Mouse (Mus musculus) hindbrain, embryonic 11.5 days (tissue): Measurements from ENCODE around the gene Arhgap17. TPM values are rescaled to one million over a fixed set of nuclear protein-coding genes. Genes with fewer than 3 reads are reported as not detected.

Experiments used
- ATAC-seq: fragments of 200-750 bp; cut with Nextera tagmentation; 2 replicates; pipeline ENCODE4 v1.8.0; 2017; ENCODE audit warnings: mild to moderate bottlenecking, moderate TSS enrichment, moderate library complexity; ENCODE audit not compliant: low FRiP score
- DNase-seq: peaks from one replicate; pipeline ENCODE4 v3.0.0-alpha.2; 2015; ENCODE audit warnings: low spot score
- H3K27ac ChIP-seq: fragments of 300-500 bp; sonication (generic); 2 replicates; pipeline ENCODE4 v1.5.1; 2014; ENCODE audit warnings: mild to moderate bottlenecking, low read depth, low read length
- H3K27me3 ChIP-seq: fragments of 300-500 bp; sonication (generic); 2 replicates; pipeline ENCODE4 v1.6.1; 2014; ENCODE audit warnings: mild to moderate bottlenecking, low read length, moderate library complexity, mixed read lengths; ENCODE audit not compliant: control insufficient read depth, insufficient read depth
- H3K36me3 ChIP-seq: fragments of 300-500 bp; sonication (generic); 2 replicates; pipeline ENCODE4 v1.6.1; 2014; ENCODE audit warnings: mild to moderate bottlenecking, low read length, moderate library complexity, mixed read lengths; ENCODE audit not compliant: control insufficient read depth, insufficient read depth
- H3K4me1 ChIP-seq: fragments of 300-500 bp; sonication (generic); replicated peaks from 2 replicates; pipeline ENCODE4 v1.6.1; 2014; ENCODE audit warnings: low read length, mixed read lengths; ENCODE audit not compliant: control insufficient read depth, insufficient read depth
- H3K4me2 ChIP-seq: fragments of 300-500 bp; sonication (generic); replicated peaks from 2 replicates; pipeline ENCODE4 v1.6.1; 2014; ENCODE audit warnings: mild to moderate bottlenecking, low read depth, low read length
- H3K4me3 ChIP-seq: fragments of 300-500 bp; sonication (generic); 2 replicates; pipeline ENCODE4 v1.5.1; 2014; ENCODE audit warnings: low read depth, low read length
- H3K9ac ChIP-seq: fragments of 300-500 bp; sonication (generic); 2 replicates; pipeline ENCODE4 v1.6.1; 2014; ENCODE audit warnings: low read depth, low read length
- H3K9me3 ChIP-seq: fragments of 300-500 bp; sonication (generic); 2 replicates; pipeline ENCODE4 v1.6.1; 2016; ENCODE audit warnings: low read length; ENCODE audit not compliant: control insufficient read depth
- WGBS: fragments of 180-500 bp; shearing (Covaris S2); extraction: QIAGEN DNeasy Blood & Tissue Kit; methylation state at CpG from one replicate; pipeline ENCODE4 v1.1.7; 2014; 5-methylcytosine and 5-hydroxymethylcytosine counted together
- polyA plus RNA-seq: library from polyadenylated mRNA; unstranded; fragments of >200 nt; fragmentation: Nextera tagmentation; extraction: Ambion mirVana; gene quantifications from 2 replicates; pipeline ENCODE4 v1.2.1, GENCODE M21; 2014

Gene Arhgap17
- polyA plus RNA-seq, 1 experiment from 2014 or later: 23.6 TPM

DNA sequence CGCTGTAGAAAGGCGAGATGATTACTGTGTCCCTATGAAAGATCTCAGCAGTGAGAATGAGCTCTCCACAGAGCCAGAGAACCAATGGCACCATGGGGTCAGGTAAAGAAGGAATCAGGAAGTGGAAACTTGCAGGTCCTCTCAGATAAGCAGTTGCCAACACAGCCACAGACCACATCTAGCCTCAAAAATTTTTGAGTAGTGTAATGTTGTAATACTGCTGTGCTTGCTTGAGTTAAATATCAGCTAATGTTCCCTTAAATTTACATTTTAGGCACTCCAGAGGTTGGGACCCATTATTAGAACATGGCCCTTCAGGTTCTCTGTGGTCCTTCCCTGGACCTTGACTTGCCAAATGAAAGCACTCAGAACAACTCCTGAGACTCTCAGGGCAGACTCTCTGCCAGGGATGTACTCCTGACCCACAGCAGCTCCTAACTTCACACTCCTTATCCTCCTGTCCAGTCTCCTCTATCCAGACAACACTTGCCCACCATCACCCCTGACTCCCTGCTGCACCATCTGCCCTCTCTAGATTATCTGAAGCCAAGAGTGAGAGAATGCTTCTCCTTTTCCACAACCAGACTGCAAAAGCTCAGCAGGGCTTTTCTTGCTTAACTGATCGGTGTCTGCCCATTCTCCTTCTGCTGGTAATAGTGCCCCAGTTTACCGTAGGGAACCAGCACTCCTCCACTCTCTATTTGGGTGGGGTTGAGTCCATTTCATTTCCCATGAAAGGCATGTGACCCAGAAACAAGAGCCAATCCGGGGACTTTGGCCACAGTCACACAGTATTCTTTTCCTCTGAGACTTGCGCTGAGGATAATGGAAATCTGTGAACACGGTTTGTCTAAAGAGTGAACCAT, 3.6 kb downstream of the Arhgap17 start:
- H3K4me3 ChIP-seq: no peak overlapping the region
- H3K9ac ChIP-seq: no peak overlapping the region
- 88% methylated on average over 7 of the region's 7 CpGs for WGBS
- DNase-seq (no peak), ATAC-seq (no peak)
- H3K36me3 ChIP-seq: no peaks in the 10 kb centered on the region
- H3K9me3 ChIP-seq: no peaks in the 10 kb centered on the region
- H3K4me1 ChIP-seq: peaks cover 9% of the 10 kb centered on the region
- H3K27ac ChIP-seq: no peak overlapping the region
- H3K27me3 ChIP-seq: no peaks in the 10 kb centered on the region
- no peak overlapping the region for H3K4me2 ChIP-seq

DNA sequence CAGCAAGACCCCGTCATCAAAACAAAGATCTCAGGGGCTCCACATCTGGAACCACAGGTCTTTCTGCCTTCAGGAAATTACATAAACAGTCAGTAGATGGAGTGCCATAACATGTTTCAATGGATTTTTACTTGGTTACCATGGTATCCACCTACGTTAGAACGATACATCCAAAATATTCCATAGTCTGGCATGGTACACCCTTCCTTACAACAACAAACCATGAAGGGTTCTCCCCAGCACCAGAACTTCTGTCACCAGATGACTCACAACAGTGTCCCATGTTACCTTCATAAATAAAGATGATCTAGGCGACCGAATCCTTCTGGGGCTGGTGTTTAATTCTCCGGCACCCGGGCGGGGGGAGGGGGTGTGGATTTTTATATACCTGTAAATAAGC, 5.7 kb downstream of the Arhgap17 start:
- Histone ChIP-seq H3K9me3 (no peaks in the 10 kb centered on the region), H3K27me3 (no peaks in the 10 kb centered on the region), H3K4me1 (peaks cover 7% of the 10 kb centered on the region), H3K4me2 (no peak overlapping the region), H3K9ac (no peak overlapping the region), H3K36me3 (no peaks in the 10 kb centered on the region), H3K4me3 (no peak overlapping the region), H3K27ac (no peak overlapping the region)
- 94% methylated on average over 8 of the region's 8 CpGs for WGBS
- no peak for DNase-seq
- ATAC-seq: no peak

DNA sequence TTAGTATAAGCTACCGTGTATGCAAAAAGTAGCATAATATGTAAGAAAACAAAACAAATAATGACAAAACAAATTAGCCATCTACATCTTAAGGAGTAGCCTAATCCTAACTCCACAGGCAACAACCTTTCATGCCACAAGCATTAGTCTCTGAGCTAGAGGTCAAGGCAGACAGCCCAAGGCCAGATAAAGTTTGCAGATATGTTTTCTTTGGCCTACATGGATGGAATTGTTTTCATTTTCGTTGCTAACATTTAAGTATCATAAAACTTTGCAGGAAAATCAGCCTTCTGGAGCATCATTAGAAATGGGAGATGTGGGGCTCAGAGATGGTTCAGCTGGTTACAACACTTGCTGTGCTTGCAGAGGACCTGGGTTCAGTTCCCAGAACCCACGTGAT, 6.9 kb downstream of the Arhgap17 start:
- WGBS: 93% methylated on average over 3 of the region's 3 CpGs
- Histone ChIP-seq H3K4me3 (no peak overlapping the region), H3K27me3 (no peaks in the 10 kb centered on the region), H3K9ac (no peak overlapping the region), H3K4me2 (no peak overlapping the region), H3K36me3 (no peaks in the 10 kb centered on the region), H3K4me1 (peaks cover under 1% of the 10 kb centered on the region), H3K9me3 (no peaks in the 10 kb centered on the region), H3K27ac (no peak overlapping the region)
- no peak for DNase-seq
- no peak for ATAC-seq

DNA sequence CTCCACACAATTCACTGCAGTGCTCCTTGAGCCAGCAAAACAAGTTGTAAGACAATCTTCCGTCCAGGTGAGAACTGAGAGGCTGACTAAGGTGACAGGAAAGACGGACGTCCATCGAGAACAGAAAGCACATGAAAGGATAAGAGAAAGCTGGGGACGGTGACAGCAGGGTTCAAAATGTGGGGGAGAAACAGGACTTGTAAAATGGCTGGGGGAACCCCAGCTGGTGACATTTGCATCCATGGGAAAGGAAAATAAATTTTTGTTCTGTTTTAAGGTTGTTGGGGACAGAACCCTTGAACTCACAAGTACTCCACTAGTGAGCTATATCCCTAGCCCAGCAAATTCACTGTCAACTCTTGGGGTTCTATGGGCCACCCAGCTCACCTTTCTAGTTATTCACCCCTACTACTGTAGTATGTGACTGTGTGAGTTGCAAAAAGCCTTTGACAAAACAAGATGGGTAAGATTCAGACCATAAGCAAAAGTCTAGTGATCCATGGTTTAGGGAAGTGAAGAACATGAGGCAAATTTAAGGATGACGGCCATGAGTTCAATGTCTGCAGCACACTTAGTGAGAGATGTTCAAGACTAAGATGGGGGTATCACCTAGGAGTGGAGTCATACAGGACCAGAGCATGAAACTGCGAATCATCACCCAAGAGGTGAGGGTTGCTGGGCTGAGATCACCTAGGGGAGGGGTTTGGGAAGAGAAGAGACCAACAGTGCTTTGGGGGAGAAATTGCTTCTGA, 8.3 kb downstream of the Arhgap17 start:
- H3K27me3 ChIP-seq: no peaks in the 10 kb centered on the region
- no peaks in the 10 kb centered on the region for H3K4me1 ChIP-seq
- H3K4me3 ChIP-seq: no peak overlapping the region
- no peak overlapping the region for H3K9ac ChIP-seq
- H3K4me2 ChIP-seq: no peak overlapping the region
- 91% methylated on average over 7 of the region's 7 CpGs for WGBS
- H3K36me3 ChIP-seq: no peaks in the 10 kb centered on the region
- ATAC-seq: no peak
- no peak for DNase-seq
- no peak overlapping the region for H3K27ac ChIP-seq
- no peaks in the 10 kb centered on the region for H3K9me3 ChIP-seq

DNA sequence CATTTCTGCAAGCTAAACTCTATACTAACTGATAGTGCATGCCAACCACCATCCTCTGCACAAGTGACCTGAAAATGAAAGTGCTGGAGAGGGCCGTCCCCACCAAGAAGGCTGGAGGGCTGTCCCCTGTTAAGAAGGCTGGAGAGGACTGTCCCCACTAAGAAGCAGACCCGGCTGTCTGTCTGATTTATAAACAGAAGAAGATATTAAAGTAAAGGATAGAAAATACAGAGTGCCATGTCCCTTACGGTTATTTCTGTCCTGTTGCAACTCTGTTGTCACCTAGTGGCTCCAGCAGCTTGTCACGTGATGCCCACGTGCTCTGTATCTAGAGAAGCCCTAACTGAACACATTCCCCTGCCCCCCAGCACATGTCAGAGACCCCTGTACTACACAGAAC, 9.5 kb downstream of the Arhgap17 start:
- H3K27ac ChIP-seq: no peak overlapping the region
- H3K4me3 ChIP-seq: no peak overlapping the region
- WGBS: 88% methylated on average over 5 of the region's 5 CpGs
- no peak overlapping the region for H3K9ac ChIP-seq
- H3K4me2 ChIP-seq: no peak overlapping the region
- ATAC-seq: no peak
- no peaks in the 10 kb centered on the region for H3K27me3 ChIP-seq
- no peaks in the 10 kb centered on the region for H3K36me3 ChIP-seq
- no peaks in the 10 kb centered on the region for H3K4me1 ChIP-seq
- H3K9me3 ChIP-seq: no peaks in the 10 kb centered on the region
- DNase-seq: no peak

DNA sequence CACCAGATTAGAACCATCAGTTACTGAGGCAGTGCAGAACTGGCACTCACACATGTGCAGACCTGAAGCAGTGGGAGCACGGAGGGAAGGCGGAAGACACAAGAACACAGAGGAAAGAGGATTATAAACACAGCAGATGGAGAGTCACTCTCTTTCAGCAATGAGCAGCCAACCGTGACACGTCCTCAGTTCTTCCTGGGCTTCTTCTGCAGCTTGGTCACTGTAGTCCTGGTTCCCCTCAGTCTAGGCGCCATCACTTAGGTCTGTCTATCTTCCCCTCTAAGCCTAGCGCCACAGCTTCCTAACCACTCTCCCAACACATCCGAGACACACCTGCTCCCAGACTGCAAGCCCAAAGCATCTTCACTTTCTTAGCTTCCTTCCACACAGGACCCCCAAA, 10.6 kb downstream of the Arhgap17 start:
- Histone ChIP-seq H3K36me3 (no peaks in the 10 kb centered on the region), H3K27ac (no peak overlapping the region), H3K4me2 (no peak overlapping the region), H3K4me3 (no peak overlapping the region), H3K27me3 (no peaks in the 10 kb centered on the region), H3K9me3 (no peaks in the 10 kb centered on the region), H3K9ac (no peak overlapping the region), H3K4me1 (no peaks in the 10 kb centered on the region)
- ATAC-seq (no peak), DNase-seq (no peak)
- 82% methylated on average over 7 of the region's 7 CpGs for WGBS

DNA sequence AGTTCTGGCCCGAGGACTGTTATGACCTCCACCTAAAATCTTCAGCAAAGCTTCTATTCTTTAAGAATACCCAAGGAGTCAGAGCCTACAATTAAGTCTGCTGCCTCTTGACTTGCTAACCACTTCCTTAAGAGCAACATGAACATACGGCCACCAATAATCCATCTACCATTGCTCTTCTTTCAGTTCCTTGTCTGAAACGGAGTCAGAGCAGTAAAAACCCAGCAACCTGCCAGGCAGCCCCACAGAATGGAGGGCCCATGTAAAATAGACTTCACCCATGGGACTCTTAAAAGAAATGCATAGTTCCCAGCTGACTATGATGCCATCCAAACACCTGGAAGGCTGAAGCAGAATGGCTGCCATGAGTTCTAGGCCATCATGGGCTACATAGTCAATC, 13.6 kb downstream of the Arhgap17 start:
- H3K27ac ChIP-seq: no peak overlapping the region
- no peaks in the 10 kb centered on the region for H3K27me3 ChIP-seq
- no peak overlapping the region for H3K4me2 ChIP-seq
- no peaks in the 10 kb centered on the region for H3K9me3 ChIP-seq
- no peak overlapping the region for H3K4me3 ChIP-seq
- 92% methylated on average over 3 of the region's 3 CpGs for WGBS
- no peak for ATAC-seq
- no peak for DNase-seq
- H3K36me3 ChIP-seq: no peaks in the 10 kb centered on the region
- H3K9ac ChIP-seq: no peak overlapping the region
- no peaks in the 10 kb centered on the region for H3K4me1 ChIP-seq

DNA sequence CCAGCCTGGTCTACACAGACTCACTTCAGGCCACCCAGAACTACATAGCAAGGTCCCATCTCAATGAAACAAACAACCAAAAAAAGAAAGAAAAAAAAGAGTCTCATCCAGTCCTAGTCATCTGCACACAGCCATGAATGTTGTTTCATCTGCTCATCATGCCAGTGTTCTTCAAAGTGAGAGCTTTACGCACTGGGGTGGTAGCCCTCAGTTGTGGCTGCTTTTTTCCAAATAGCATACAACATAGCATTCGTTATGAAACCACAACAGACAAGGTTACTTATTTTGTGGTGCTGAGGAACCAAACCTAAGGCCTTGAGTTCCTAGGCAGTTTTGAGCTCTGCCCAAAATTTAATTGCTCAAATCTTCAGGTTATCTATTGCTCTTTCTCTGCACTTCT, 14.9 kb downstream of the Arhgap17 start:
- 92% methylated on average over 2 of the region's 2 CpGs for WGBS
- ATAC-seq: no peak
- Histone ChIP-seq H3K4me1 (no peaks in the 10 kb centered on the region), H3K36me3 (no peaks in the 10 kb centered on the region), H3K9ac (no peak overlapping the region), H3K4me2 (no peak overlapping the region), H3K27ac (no peak overlapping the region), H3K4me3 (no peak overlapping the region), H3K27me3 (no peaks in the 10 kb centered on the region), H3K9me3 (no peaks in the 10 kb centered on the region)
- no peak for DNase-seq

DNA sequence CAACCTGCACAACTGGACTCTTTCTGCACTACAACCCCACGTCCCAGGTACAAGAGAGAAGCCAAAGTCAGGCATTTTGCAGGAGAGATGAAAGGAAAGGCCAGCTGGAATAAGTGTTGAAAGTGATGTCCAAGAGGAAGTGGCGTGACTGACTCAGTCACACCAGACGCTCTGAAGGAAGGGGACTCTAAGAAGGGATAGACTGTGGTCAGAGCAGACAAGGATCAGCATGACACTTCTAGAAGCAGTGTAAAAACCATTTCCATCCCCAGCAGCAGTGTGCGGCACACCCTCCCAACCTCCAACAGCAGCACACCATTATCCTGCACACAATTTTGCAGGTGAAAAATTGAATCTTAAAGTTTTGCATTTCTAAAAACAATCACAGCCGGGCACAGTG, 15.3 kb downstream of the Arhgap17 start:
- Histone ChIP-seq H3K9ac (no peak overlapping the region), H3K27me3 (no peaks in the 10 kb centered on the region), H3K36me3 (no peaks in the 10 kb centered on the region), H3K4me1 (no peaks in the 10 kb centered on the region), H3K4me2 (no peak overlapping the region), H3K9me3 (no peaks in the 10 kb centered on the region), H3K27ac (no peak overlapping the region), H3K4me3 (no peak overlapping the region)
- ATAC-seq: no peak
- DNase-seq: no peak
- WGBS: 85% methylated on average over 5 of the region's 5 CpGs
